Mouse (Mus musculus) lung, postnatal 25 days (tissue): ENCODE results near the gene Mum1.

ENCODE experiments used
- DNase-seq: peaks from one replicate; pipeline ENCODE4 v3.0.0; 2022; ENCODE audit warnings: low spot score

Gene Mum1

DNA sequence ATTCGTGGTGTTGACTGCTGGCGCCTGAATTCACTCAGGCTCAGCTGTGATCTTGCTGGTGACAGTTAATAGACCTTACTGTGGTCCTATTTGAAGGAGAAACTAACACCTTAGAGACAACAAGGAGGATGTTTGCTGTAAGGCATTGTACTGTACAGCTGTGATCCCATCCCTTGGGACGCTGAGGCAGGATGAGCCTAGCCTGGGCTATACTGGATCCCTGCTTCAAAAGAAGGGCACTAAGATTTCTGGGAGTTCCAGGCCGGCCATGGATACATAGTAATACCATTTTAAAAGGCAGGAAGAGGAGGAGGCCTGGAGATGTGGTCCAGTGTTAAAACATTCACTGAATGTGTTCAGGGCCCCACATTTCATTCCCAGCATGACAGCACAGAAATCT lies 24.3 kb downstream of the Mum1 start:
- DNase-seq, result no peak

DNA sequence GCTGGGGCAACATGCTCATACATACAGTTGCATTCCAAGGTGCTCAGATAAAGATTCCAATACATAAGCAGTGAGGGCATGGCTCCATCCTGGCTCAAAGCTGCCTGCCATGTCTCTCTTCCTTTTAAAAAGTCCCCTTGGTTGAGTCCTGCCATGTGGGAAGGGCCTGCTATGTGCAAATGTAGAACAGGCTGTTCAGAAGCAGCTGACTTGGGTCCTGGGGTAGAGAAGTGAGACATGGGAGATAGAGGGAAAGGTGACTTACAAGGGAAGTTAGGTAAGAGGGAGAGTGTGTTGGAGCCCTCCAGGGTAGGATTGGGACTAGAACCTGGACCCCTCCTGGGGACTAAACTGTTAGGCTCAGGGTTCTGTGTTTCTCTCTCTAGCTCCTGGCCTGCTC lies 25.8 kb downstream of the Mum1 start:
- DNase-seq, result no peak

DNA sequence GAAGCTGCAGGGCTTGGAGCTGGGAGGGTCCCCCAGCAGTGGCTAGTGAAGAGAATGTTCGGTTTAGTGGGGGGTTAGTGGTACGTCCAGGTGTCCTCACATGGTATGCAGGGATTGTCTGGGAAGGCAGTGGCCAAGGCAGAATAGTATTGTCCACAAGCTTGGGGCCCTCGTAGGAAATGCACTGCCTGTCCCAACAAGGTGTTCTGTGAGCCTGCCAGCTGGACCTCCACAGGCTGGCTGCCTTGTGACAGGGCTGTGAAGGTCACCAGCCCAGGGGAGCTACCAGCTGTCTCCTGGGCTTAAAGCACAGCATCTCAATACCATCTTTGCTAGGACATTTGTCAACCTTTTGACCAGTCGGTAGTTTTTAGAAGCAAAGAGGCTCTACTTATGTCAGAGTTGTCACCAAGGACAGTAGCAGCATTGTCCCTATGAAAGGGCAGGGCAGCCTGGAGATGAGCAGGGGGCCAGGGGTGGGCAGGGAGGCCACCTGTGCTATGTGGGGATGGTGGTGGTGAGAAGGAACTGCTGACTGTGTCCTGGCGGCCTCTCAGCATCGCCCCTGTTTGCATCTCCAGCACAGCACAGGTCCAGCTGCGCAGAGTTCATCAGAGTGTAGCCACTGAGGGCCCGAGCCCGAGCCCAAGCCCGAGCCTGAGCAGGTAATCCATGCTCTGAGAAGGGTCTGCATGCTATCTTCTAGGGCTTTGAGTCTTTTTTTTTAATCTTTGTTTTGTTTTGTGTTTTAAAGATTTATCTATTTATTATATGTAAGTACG lies 26.4 kb downstream of the Mum1 start:
- no peak for DNase-seq

DNA sequence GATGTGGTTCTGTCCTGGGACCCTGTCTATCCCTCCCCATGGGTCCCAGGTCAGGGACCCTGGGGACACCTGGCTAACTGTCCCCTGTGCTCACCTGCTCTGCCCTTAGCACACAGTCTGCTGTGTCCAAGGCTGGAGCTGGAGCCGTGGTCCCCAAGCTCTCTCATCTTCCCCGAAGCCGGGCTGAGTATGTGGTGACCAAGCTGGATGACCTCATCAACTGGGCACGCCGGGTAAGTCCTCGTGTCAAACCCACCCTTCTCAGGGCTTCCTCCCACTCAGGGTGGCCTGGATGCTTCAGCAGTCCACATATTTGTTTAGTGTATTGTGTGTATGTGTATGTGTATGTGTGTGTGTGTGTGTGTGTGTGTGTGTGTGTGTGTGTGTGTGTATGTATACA lies 27.3 kb downstream of the Mum1 start:
- no peak for DNase-seq

DNA sequence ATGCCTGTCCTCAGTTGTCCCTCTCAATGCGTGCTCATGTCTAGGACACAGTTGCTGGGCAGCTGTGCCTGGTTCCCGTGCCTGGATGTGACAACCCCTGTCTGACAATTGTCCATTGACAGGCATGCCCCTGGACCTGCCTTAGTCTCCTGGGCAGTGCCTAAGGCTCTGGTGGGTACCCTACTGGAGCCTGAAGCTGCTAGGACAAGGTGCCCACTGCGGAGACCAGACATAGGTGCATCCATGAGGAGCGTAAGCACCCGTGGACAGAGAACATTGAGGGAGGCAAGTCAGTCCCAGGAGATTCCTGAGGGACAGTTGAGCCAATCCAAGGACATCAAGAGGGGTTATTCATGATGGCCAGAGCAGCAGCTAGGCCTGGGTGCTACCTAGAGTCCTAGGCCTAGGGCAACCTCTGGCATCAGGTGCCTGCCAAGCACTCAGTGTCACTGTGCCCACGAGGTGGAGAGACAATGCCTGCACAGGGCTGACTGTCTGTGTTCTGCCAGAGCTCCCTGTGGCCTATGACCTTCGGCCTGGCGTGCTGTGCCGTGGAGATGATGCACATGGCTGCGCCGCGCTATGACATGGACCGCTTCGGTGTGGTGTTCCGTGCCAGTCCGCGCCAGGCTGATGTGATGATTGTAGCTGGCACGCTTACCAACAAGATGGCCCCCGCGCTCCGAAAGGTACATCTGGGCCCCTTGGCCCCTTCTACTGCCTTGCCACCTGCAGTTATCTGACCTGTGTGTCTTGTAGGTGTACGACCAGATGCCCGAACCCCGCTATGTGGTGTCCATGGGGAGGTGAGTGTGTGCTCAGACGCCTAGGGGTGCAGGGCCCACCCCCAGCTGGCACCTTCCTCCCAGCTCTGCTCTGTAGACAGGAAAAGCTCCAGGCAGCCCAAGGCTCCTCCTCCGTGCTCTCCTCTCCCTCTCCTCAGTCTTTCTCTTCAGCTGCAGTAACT lies 28.4 kb downstream of the Mum1 start:
- DNase-seq, result no peak

DNA sequence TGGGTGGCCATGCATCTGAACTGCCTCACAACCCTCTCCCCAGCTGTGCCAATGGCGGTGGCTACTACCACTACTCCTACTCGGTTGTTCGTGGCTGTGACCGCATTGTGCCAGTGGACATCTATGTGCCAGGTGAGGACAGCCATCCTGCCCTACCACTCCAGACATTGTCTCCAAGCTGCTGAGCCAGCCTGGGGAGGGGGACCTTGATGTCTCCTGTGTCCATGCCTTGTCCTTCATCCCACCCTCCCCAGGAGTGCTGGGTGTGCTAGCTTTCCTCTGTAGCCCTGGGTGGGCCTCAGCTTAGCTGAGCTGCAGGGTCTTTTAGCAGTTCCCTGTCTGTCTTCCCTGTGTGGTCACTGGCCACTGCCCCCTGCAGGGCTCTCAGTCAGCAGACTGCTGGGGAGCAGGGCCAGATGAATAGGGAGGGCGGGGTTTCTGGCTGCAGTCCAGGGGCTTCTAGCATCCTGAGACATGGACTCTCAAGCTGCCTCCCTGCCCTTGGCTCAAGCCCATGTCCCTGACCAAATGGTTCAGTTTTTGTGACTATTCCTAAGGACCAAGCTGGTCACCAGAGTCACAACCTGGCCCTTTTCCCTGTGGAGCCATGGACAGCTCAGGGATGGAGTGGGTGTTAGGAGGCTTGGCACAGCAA lies 29.8 kb downstream of the Mum1 start:
- DNase-seq, result no peak

DNA sequence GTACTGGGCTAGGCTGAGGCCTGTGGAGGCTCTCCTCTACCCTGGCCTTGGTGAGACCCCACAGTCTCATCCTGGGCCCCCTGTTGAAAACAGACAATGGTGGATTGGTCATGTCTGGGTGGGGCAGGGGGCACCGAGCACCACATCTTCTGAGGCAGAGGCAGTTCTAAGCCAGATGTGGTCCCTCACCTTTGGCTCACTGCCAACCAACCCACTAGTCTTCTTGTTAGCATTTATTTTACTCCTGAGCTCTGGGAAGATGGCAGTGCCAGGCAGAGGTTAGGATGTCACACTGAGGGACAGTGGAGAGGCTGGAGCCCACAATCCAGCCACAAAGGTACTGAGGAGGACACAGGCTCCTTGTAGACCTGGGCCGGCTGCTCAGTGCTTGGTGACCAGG lies 31.7 kb downstream of the Mum1 start:
- no peak for DNase-seq

DNA sequence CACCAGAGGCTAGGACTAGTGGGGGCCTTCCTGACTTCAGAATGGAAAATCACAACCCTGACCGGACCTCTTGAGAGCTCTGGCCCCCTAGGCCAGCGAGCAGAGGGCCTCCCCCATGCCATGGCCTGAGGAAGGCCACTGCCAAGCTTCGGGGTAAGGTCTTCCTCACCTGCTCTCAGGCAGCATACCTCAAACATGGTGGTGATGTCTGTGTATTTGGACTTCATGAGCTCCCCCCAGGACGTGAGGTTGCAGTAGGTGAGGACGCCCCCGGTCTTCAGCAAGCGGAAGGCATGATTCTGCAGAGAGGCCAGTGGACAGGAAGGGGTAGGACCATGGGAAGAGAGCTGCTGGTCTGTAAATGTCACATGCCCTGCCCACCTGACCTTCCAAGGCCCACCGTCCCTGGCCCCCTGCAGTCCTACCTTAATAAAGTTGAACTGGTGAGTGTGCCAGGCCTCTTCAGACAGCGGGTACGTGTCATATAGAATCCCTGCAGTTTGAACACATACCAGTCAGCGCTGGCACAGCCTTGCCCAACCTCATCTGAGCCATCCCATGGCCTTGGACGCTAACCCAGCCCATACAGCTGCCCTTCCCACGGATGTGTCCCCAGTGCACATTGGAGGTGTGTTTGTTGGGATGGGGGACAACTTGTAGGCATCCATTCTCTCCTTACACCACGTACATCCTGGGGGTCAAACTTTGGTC lies 32.7 kb downstream of the Mum1 start:
- no peak for DNase-seq

DNA sequence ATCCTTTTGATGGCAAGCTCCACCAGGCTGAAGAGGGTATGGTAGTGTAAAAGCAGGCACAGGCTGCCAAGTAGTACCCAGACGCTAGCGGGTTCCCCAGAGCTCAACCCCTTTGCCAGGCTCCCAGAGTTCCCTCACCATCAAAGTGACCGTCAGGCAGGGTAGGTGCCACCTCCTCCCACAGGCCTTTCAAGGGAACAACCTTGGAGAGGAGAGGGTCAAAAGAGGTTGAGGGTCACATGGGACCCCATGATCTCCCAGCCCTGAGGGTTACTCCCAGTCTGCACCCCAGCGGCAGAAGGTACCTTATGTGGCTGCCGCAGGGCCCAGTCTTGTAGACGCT lies 33.2 kb downstream of the Mum1 start:
- no peak for DNase-seq

DNA sequence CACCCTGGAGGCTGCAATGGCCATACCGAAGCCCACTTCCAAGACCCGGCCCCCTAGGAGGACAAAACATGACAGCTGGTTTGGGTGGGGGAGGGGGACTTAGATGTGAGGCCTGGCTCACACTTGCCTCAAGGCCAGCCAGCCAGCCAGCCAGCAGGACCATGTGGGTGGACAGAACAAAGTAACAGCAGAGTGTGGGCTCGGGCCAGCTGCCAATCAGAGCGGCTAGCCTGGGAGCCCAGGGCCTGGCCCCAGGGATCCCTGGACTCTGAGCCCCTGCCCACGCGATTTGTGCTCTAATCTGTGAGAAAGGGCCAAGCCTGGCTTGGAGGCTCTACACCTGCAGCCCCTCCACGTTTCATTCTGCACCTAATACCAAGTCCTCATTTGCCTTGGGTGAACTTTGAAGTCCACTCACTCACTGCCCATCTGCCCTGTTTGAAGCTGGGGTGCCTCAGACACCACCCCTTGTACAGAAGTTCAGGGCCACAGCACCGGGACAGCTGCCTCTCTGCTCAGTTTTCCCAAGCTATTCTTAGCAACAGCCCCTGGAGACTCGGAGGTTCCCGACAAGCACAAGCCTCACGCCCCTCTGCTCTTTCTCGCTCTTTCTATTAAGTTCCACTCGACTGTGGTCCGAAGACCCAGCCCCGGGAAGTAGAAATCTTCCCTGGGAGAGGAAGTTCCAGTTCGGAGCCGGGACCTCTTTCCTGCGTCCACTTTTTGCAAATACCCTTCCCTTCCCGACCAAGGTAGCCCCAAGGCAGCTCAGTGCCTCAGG lies 33.8 kb downstream of the Mum1 start:
- DNase-seq, result no peak

DNA sequence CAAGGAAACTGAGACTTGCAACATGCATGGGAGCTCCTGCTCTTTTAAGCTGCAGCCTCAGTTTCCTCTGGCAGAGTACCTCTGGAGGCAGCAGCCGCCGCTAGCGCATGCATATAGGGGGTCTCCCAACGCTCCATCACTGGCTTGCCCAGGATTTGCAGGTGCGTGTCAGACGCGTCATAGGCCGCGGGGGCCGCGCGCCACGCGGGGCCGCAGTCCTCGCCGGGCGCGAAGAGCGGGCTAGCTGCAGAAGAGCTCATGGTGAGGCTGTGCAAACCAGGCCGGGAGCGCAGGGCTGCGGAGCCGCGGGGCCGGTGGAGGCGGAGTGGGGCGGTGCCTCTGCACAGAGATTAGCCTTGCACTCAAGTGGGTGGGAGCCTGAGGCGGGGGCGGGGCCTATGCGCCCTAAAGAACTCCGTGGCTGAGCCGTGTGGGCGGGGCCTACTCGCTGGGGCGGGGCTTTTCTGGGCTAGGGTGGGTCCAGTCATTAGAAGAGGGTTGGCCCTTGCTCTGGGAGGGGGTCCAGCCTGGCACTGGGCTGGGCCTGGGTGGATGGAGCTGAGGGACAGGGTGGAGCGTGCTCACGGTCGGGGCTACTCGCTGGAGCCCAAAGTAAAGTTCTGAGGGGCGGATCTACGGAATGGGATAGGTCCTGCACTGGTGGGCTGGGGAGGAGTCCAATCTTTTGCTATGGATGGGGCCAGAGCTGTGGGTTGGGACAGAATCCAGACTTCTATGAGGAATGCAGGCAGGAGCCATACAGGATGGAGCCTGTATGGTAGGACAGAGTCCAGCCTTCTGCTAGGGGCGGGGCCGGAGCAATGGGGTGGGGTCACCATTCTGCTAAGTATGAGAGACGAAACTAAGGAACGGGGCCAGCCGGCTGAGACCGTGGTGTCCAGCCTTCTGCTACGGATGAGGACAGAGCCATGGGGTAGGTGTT lies 34.7 kb downstream of the Mum1 start, which contains the start of the genes Gamt and Dazap1:
Gene Gamt (minus strand): TSS at position 371 of the 943 bp plus-strand sequence.
Gene Dazap1 (plus strand): TSS at position 845 of the 943 bp plus-strand sequence.
- DNase-seq, result peak; percentile 97

DNA sequence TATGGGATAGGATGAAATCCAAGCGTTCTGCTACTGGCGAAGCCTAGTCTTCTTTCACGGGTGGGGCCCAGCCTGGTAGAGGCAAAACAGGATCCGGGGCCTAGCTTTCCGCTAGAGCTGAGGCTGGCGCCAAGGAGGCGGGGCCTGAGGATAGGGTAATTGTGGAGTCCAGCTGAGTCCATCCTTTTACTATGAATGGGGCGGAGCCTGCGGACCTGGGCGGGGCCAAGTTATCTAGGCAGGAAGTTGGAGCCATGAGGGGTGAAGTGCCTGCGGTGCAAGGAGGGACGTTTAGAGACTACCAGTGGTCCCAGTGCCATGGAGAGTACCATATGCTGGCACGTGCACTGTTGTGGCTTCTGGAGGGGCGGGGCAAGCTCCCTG lies 35.3 kb downstream of the Mum1 start:
- DNase-seq, result peak; percentile 99

DNA sequence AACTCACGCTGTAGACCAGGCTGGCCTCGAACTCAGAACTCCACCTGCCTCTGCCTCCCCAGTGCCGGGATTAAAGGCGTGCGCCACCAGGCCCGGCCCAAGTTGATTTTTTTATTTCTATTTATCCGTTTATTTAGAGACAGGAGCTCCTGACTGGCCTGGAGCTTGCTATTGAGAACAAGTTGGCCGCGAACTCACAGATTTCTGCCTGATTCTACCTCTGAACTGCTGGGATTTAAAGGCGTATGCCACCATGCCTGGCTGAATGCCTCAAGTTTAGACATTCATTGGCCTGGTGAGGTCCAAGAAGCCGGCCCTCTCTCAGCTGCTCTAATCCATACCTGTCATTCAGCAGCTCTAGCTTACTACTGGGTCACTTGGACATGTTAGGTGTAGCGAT lies 35.9 kb downstream of the Mum1 start:
- DNase-seq, result no peak

DNA sequence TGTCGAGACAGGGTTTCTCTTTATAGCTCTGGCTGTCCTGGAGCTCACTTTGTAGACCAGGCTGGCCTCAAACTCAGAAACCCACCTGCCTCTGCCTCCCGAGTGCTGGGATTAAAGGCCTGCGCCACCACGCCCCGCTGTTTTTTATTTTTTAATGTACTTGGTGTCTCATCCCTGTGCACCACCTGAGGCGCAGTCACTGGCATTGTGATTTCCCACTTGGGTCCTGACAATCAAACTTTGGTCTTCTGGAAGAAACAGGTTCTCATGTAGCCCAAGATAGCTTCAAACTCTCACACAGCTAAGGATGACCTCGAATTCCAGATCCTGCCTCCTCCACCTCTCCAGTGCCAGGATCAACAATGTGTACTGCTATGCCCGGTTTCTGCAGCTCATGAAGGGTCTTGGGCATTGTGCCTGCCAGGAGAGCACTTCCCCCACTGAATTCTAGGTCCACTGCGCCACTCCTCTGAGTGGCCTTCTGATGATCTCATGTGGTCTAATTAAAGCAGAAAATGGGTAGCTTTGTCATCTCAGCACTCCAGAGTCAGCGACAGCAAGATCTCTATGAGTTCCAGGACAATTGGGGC lies 36.6 kb downstream of the Mum1 start:
- no peak for DNase-seq

DNA sequence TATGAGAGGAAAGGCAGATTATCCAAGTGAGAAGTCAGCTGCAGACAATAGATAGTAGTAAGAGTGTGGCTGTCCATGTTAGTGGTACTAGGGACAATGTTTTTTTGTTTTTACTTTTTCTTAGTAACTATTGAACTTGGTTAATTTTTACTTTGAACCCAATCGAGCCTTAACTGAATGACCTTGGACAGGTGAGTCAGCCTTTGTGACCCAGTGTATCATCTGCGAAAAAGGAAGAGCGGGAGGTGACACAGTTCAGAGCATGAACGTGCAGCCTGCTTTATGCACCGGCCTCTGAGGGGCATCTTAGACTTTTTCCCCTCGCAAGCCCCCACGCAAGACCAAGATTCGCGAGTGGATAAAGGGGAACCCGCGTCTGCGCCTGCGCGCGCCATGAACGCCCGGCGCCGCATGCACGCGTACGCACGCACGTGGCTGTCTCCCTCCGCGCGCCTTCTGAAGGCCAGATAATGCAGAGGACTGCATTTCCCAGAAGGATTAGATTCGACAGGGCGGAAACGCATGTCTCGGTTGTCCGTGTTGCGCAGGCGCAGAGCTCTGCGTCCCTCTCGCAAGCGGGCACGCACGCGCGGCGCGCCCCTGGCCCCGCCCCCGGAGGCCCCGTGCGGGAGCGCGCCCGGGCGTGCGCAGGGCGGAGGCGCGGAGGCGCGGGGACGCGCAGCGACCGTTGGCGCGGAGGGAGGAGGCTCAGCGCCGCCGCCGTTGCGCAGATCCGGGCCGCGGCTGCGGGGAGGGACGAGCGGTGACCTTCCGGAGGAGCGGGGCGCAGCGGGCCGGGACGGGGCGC lies 38.3 kb downstream of the Mum1 start:
- DNase-seq, result peak; percentile 99

DNA sequence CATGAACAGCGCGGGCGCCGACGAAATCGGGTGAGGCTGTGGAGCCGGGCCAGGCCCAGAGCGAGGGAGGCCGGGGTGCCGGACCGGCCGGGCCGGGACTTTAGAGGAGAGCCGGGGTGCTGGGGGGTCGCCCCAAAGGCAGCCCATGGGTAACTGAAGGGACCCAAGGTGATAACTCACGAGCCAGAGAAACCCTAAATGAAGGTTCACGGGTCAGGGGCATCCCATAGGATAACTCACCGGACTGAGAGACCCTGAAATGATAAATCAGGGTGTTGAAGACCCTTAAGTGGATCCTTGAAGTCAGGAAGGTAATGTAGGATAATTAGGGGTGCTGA lies 38.9 kb downstream of the Mum1 start:
- DNase-seq, result no peak

DNA sequence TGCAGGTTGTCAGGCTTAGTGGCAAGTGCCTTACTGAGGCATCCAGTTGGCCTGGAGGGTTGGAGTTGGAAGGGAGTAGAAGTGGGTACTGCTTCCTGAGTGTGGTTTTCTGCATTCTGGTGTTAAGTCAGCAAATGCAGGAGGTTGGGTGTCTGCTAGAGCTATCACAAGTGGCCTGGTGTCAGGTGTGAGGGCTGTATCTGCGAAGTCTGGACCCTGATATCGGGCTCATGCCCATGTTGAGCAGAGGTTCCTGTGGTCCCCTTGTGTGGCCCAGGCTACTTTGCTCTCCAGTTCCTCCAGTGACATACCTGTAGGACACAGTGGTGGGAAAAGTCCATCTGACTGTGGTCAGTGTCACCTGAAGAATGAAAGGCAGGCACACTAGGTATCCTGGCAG lies 43.9 kb downstream of the Mum1 start:
- no peak for DNase-seq

DNA sequence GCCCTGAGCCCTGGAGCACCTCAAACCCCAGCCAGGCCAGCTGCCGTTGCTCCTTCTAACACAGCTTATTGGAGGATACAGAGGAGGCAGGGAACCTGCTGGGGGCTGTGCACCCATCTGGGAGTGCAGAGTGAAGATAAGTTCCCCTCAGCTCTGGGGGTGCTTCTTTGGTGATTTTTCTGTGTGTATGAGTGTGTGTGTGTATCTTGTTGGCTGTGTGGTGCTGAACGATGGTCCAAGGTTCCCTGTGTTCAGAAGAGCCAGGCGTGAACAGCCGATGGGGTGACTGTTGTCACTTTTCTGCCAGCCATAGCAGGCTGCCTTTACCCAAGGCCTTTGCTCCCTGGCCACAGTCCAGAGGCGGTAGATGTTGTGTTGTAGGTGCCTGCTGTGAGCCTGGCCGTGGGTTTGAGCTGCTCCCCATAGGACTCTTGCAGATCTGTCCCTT lies 44.5 kb downstream of the Mum1 start:
- no peak for DNase-seq
